Mouse (Mus musculus) MEL (cell line): ENCODE data around the gene Ldlrap1.

ENCODE experiments used
- CTCF ChIP-seq, 3 experiments: IDR thresholded peaks in 2 of 3; conservative IDR thresholded peaks in 1 of 3; 2 replicates each; pipeline ENCODE4 v1.5.1; 2011 to 2012; ENCODE audit warnings: low read length in 3 of 3, low read depth in 2 of 3, mild to moderate bottlenecking in 2 of 3, improper control_type of control experiment in 1 of 3, inconsistent platforms in 1 of 3, mixed read lengths in 1 of 3, moderate library complexity in 1 of 3; ENCODE audit not compliant: control insufficient read depth in 1 of 3, insufficient read depth in 1 of 3, poor library complexity in 1 of 3, severe bottlenecking in 1 of 3
- EP300 ChIP-seq, 2 experiments: IDR thresholded peaks; 2 replicates each; pipeline ENCODE4 v1.6.1; 2011; ENCODE audit warnings: improper control_type of control experiment in 2 of 2, low read length in 2 of 2, low read depth in 1 of 2, mild to moderate bottlenecking in 1 of 2
- JUND ChIP-seq: IDR thresholded peaks from 2 replicates; pipeline ENCODE4 v1.6.1; 2011; ENCODE audit warnings: low read depth, mild to moderate bottlenecking, improper control_type of control experiment, low read length
- MAFK ChIP-seq: IDR thresholded peaks from 2 replicates; pipeline ENCODE4 v1.6.1; 2011; ENCODE audit warnings: low read depth, mild to moderate bottlenecking, low read length, improper control_type of control experiment, borderline replicate concordance
- MAX ChIP-seq: IDR thresholded peaks from 2 replicates; pipeline ENCODE4 v1.6.1; 2011; ENCODE audit warnings: low read length, improper control_type of control experiment
- MYC ChIP-seq: IDR thresholded peaks from 2 replicates; pipeline ENCODE4 v1.6.1; 2011; ENCODE audit warnings: low read depth, mild to moderate bottlenecking, low read length, improper control_type of control experiment, moderate library complexity
- RCOR1 ChIP-seq: IDR thresholded peaks from 2 replicates; pipeline ENCODE4 v1.6.1; 2012; ENCODE audit warnings: low read depth, mild to moderate bottlenecking, inconsistent platforms, low read length, improper control_type of control experiment
- SIN3A ChIP-seq: IDR thresholded peaks from 2 replicates; pipeline ENCODE4 v1.6.1; 2012; ENCODE audit warnings: low read length, improper control_type of control experiment, inconsistent platforms
- TAL1 ChIP-seq: IDR thresholded peaks from 2 replicates; pipeline ENCODE4 v1.6.1; 2012; ENCODE audit warnings: mild to moderate bottlenecking, inconsistent platforms, low read length, moderate library complexity, mixed read lengths
- TCF12 ChIP-seq: IDR thresholded peaks from 2 replicates; pipeline ENCODE4 v1.6.1; 2014; ENCODE audit warnings: low read depth, mild to moderate bottlenecking, inconsistent platforms, low read length, improper control_type of control experiment, moderate library complexity
- ZKSCAN1 ChIP-seq: IDR thresholded peaks from 2 replicates; pipeline ENCODE4 v1.6.1; 2012; ENCODE audit warnings: low read depth, mild to moderate bottlenecking, inconsistent platforms, low read length, improper control_type of control experiment, moderate library complexity
- ZMIZ1 ChIP-seq: IDR thresholded peaks from 2 replicates; pipeline ENCODE4 v1.6.1; 2012; ENCODE audit warnings: low read depth, mild to moderate bottlenecking, inconsistent platforms, low read length, improper control_type of control experiment, moderate library complexity
- ZNF384 ChIP-seq: IDR thresholded peaks from 2 replicates; pipeline ENCODE4 v1.6.1; 2012; ENCODE audit warnings: low read depth, mild to moderate bottlenecking, inconsistent platforms, low read length, improper control_type of control experiment

GRCm38 (mm10) chr4:134750825-134751224, 17.0 kb downstream of the Ldlrap1 start:
- no peak for TF ChIP-seq ZMIZ1
- TF ChIP-seq CTCF (IDR thresholded peaks at IDR 0.05 in 2 of 3, conservative IDR thresholded peaks at IDR 0.05 in 1 of 3; ENCODE audit: control insufficient read depth in 1 of 3, insufficient read depth in 1 of 3, low read depth in 2 of 3, low read length in 3 of 3, poor library complexity in 1 of 3, severe bottlenecking in 1 of 3), result no peak
- no peak for TF ChIP-seq SIN3A
- no peak for TF ChIP-seq TAL1
- no peak for TF ChIP-seq MAX
- no peak for TF ChIP-seq TCF12
- TF ChIP-seq JUND, result no peak
- TF ChIP-seq MAFK, result no peak
- TF ChIP-seq ZNF384, result no peak
- TF ChIP-seq EP300 (IDR thresholded peaks at IDR 0.05; ENCODE audit: low read depth in 1 of 2, low read length in 2 of 2), result no peak
- no peak for TF ChIP-seq ZKSCAN1
- no peak for TF ChIP-seq MYC
- no peak for TF ChIP-seq RCOR1
